Mouse (Mus musculus): ENCODE measurements around the gene Mvb12a.

Gene Mvb12a

DNA sequence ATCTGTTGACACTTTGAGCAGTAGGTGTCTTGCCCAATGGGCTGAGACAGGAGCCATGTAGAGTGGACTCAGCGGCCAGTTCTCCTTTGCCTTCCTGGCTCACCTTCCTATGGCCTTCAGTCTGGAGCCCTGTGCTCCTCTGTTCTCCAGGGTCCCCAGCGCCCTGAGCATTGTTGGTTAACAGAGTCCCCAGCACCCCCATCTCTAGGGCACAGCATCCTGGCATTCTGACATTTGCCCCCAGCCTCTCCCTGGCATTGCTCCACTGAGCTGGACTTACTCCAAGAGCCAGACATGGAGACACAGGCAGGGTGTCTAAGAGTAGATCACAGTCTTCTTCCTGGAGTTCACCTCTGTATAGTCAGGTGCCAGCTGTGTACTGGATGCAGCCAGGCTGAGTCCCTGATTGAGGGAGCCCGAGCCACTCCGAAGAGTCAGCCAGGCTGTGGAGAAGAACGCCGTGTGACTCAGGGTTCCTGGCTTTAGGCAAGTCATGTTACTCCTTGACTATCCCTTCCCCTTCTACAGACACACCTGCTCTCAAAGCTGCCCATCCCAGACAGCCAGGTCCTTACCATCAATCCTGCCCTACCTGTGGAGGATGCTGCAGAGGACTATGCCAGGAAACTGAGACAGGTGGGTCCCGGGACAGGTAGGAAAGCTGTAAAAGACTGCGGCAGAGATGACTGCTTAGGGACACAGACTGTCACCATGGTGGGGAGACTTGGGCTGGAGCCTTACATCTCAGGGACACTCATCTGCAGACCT, 51.0 kb downstream of the Mvb12a start:
- DNase-seq (ENCODE audit: low spot score in 2 of 2) = no peak

DNA sequence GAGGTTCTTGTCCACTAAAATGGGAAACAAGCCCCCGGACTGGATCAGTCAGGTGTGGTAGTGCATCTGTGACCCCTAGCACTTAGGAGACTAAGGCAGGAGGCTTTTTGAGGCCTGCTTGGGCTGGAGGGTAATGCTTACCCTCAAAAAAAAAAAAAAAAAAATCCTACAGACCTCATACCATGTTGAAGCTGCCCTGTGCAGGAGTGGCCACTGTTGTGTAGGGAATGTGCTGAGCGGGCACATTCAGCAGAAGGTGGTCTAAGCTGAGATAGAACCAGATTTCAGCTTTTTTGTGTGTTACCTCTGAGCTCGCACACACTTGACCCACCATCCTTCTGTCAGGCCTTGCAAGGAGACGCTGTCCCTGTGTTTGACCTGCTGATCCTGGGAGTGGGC, 51.6 kb downstream of the Mvb12a start:
- DNase-seq (ENCODE audit: low spot score in 2 of 2) = no peak

DNA sequence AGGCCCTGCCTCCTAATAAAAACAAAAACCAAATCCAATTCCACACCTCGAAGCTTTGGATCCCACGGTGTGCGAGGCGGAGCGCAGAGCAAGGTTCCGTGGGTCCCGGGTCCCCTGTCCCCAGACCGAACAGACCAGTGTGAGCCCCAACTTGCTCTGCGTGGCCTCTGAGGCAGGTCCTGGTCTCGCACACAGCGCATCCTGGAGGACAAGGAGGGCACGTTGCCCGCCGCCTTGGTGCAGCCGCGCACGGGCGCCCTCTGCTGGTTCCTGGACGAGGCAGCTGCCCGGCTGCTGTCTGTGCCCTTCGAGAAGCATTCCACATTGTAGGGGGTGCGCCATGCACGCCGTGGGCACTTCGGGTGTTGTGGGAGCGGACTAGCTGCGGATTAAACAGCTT, 53.1 kb downstream of the Mvb12a start:
- DNase-seq (ENCODE audit: low spot score in 2 of 2) = peak; percentile 82 to 86

DNA sequence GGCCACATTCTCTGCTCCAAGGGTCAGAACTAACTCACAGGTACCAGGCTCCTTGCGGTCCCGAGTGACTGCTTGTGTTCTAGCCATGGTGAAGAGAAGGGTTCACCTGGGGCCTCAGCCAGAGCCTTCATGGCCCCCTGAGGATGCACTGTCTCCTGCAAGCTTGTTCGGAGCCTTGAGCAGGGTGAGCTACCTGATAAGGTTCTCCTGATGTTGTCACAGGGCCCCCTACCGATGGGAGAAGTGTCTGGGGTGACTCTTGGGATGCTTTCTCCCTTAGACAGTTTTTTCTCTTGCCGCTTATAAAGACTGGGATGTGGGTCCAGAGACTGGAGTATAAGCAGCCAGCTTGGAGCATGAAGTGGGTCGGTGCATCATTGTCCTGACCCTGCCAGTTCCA, 53.7 kb downstream of the Mvb12a start:
- no peak for DNase-seq (ENCODE audit: low spot score in 2 of 2)

DNA sequence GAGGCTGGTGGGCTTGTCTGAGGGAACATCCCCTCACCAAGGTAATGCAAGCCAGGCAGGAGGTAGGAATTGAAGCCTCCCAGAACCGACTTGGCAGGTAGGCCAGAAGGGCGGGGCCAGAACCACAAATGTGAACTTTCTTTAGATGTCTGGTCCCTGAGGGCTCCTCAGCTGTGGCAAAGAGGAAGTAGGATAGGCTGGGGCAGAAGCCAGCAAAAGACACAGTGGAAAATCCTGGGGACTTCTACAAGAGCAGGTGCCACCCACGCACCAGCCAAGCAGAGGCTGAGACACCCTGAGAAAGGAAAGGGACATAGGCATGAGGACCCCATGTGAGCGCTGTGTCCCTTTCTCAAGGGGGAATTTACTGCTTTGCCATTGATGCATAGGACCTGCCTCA, 54.1 kb downstream of the Mvb12a start:
- no peak for DNase-seq (ENCODE audit: low spot score in 2 of 2)

- no peak for DNase-seq (ENCODE audit: low spot score in 2 of 2)
These were observed 54.7 kb downstream of the Mvb12a start, which contains the start of gene Fam129c for GRCm38 (mm10) chr8:71597451-71597850. Fam129c (plus strand) TSS chr8:71597648.

Measured in frontal cortex, postnatal 25 days (tissue).